ENCODE assay signal across 28 mouse cellular contexts in the genomic region with DNA sequence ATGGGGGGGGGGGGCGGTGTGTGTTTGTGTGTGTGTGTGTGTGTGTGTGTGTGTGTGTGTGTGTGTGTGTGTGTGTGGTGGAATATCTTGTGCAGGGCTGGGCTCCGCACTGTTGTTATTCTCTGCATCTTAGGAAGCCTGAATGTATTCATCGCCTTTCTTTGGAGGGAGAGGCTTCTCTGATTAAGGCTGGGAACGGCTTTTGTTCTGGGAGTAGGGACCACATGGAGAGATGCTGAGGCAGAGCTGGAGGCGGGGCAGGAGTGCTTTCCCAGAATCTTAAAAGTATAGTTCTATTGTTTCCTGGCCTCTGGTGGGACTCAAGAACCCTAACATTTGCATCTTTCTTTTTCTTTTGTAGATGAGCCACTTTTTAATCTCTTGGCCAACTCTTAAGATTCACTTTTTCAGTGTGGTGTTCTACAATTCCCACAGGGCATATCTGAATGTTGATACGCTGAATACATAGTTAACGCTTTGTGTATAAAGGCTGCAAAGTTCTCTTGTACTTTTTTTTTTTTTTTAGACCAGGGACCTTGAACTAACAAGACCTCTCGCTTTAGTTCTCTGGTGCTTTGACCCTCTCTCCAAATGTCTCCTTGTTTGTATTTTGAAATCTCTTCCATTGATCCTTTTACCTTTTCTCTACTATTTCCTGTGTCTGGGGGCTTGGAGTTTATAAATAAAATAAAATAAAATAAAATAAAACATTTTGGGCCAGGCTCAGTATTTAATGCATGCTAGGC. TPM values are rescaled to one million over a fixed set of nuclear protein-coding genes. Genes with fewer than 3 reads are reported as not detected.
DNase-seq lines count a peak whose midpoint lies in the region; ATAC-seq and TF ChIP-seq lines count a peak whose summit lies in the region.
"Had no signal": no experiment of that assay in that cellular context is flagged by ENCODE, and none has a peak within 500 bp of the region (broad histone marks: within the 10 kb centered on the region; RNA-seq: fewer than 3 reads in every experiment).

No protein-coding gene starts in this region.

- H3K4me2 ChIP-seq in hindbrain, embryonic 12.5 days (replicated peaks) = no peak overlapping the region
- no peak overlapping the region for H3K4me2 ChIP-seq in hindbrain, embryonic 16.5 days (ENCODE audit: low read length)
- no peak overlapping the region for H3K4me2 ChIP-seq in forebrain, embryonic 13.5 days
- H3K4me2 ChIP-seq: embryonic facial prominence, embryonic 15.5 days; heart, embryonic 15.5 days; hindbrain, embryonic 15.5 days; neural tube, embryonic 12.5 days had no signal

- no peak overlapping the region for H3K9ac ChIP-seq in hindbrain, embryonic 12.5 days
- H3K9ac ChIP-seq in hindbrain, embryonic 16.5 days (ENCODE audit: low read depth, low read length) = no peak overlapping the region
- H3K9ac ChIP-seq in ES-E14 (ENCODE audit: insufficient read depth, low read depth, low read length, poor library complexity, severe bottlenecking) = no peak overlapping the region
- no peak overlapping the region for H3K9ac ChIP-seq in forebrain, embryonic 13.5 days
- H3K9ac ChIP-seq: embryonic facial prominence, embryonic 15.5 days; heart, embryonic 15.5 days; hindbrain, embryonic 15.5 days; neural tube, embryonic 12.5 days had no signal

- no peak overlapping the region for H3K27ac ChIP-seq in hindbrain, embryonic 12.5 days
- H3K27ac ChIP-seq in hindbrain, embryonic 16.5 days (ENCODE audit: low read depth, low read length) = no peak overlapping the region
- H3K27ac ChIP-seq in ES-E14 (ENCODE audit: insufficient read depth, low read depth, low read length, poor library complexity, severe bottlenecking) = peak overlapping the region; percentile 98
- 0 out of 2 replicates have a peak overlapping the region, but pooled peaks have one; percentile 31 for H3K27ac ChIP-seq in forebrain, embryonic 13.5 days
- H3K27ac ChIP-seq: embryonic facial prominence, embryonic 15.5 days; heart, adult 2 months; heart, embryonic 15.5 days; hindbrain, embryonic 15.5 days; neural tube, embryonic 12.5 days had no signal

- no peak for DNase-seq in ES-E14 (ENCODE audit: low read depth, low spot score)
- no peak for DNase-seq in c-Kit-positive CD71-positive TER-119-positive erythroid progenitor cells, embryonic 14.5 days (ENCODE audit: low spot score)
- no peak for DNase-seq in gastrocnemius, postnatal 25 days
- DNase-seq: adrenal gland, adult 8-10 months; cerebellum, adult 11-12 months; cerebellum, postnatal 36 days; gastrocnemius, postnatal 10 days; heart, adult 2 months; kidney, adult 18-20 months; kidney, postnatal 14 days; liver; lung, adult 2 months; lung, postnatal 36 days; thymus, postnatal 4 days had no signal

- peak; percentile 71 for ATAC-seq in hindbrain, embryonic 12.5 days (ENCODE audit: low FRiP score)
- ATAC-seq in hindbrain, embryonic 16.5 days = no peak
- peak; percentile 85 for ATAC-seq in forebrain, embryonic 13.5 days
- no peak for ATAC-seq in inflammation-experienced regulatory T-cells, adult 6 months

- no peak for TF ChIP-seq CTCF in E14TG2a.4 (conservative IDR thresholded peaks at IDR 0.05; ENCODE audit: low read length)

- 26% methylated on average over 7 of the region's 8 CpGs for WGBS in hindbrain, embryonic 12.5 days
- WGBS in hindbrain, embryonic 16.5 days = 21% methylated on average over 7 of the region's 8 CpGs
- WGBS in forebrain, embryonic 13.5 days = 21% methylated on average over 7 of the region's 8 CpGs

- in situ Hi-C loops in ES-E14 (cut with MboI; ENCODE audit: low sequenced_read_pairs in 2 of 2, unreplicated experiment in 2 of 2) = loop anchor here (5.0 to 10.0 kb wide), 2 partner anchors 89 to 91 kb away; a partner anchor contains a TSS

- H3K9me3 ChIP-seq in hindbrain, embryonic 12.5 days (replicated peaks) = no peaks in the 10 kb centered on the region
- no peaks in the 10 kb centered on the region for H3K9me3 ChIP-seq in hindbrain, embryonic 16.5 days (ENCODE audit: control insufficient read depth, low read length)
- H3K9me3 ChIP-seq in E14TG2a.4 (ENCODE audit: low read length) = no peaks in the 10 kb centered on the region
- no peaks in the 10 kb centered on the region for H3K9me3 ChIP-seq in ES-E14 (ENCODE audit: control insufficient read depth, insufficient read depth, low read depth, low read length)
- no peaks in the 10 kb centered on the region for H3K9me3 ChIP-seq in forebrain, embryonic 13.5 days (replicated peaks)
- H3K9me3 ChIP-seq: embryonic facial prominence, embryonic 15.5 days; heart, embryonic 15.5 days; hindbrain, embryonic 15.5 days; neural tube, embryonic 12.5 days had no signal

- H3K36me3 ChIP-seq in hindbrain, embryonic 12.5 days = no peaks in the 10 kb centered on the region
- no peaks in the 10 kb centered on the region for H3K36me3 ChIP-seq in hindbrain, embryonic 16.5 days (ENCODE audit: control insufficient read depth, insufficient read depth, low read length)
- H3K36me3 ChIP-seq in E14TG2a.4 (ENCODE audit: insufficient read depth, low read length) = no peaks in the 10 kb centered on the region
- no peaks in the 10 kb centered on the region for H3K36me3 ChIP-seq in ES-E14 (ENCODE audit: control insufficient read depth, insufficient read depth, low read length, poor library complexity, severe bottlenecking)
- H3K36me3 ChIP-seq in forebrain, embryonic 13.5 days (ENCODE audit: poor library complexity, severe bottlenecking) = no peaks in the 10 kb centered on the region
- H3K36me3 ChIP-seq: embryonic facial prominence, embryonic 15.5 days; heart, embryonic 15.5 days; hindbrain, embryonic 15.5 days; neural tube, embryonic 12.5 days had no signal

- no peaks in the 10 kb centered on the region for H3K27me3 ChIP-seq in hindbrain, embryonic 12.5 days
- no peaks in the 10 kb centered on the region for H3K27me3 ChIP-seq in hindbrain, embryonic 16.5 days (replicated peaks; ENCODE audit: control insufficient read depth, insufficient read depth, low read length)
- H3K27me3 ChIP-seq in E14TG2a.4 (ENCODE audit: insufficient read depth, low read length) = no peaks in the 10 kb centered on the region
- no peaks in the 10 kb centered on the region for H3K27me3 ChIP-seq in forebrain, embryonic 13.5 days
- H3K27me3 ChIP-seq: embryonic facial prominence, embryonic 15.5 days; heart, embryonic 15.5 days; hindbrain, embryonic 15.5 days; neural tube, embryonic 12.5 days had no signal

- no peak overlapping the region for H3K4me3 ChIP-seq in hindbrain, embryonic 12.5 days
- H3K4me3 ChIP-seq in hindbrain, embryonic 16.5 days (ENCODE audit: low read length) = no peak overlapping the region
- H3K4me3 ChIP-seq in E14TG2a.4 (replicated peaks; ENCODE audit: low read length) (0 out of 2 replicates have a peak overlapping the region, but pooled peaks have one; percentile 50), ES-E14 (ENCODE audit: insufficient read depth in 1 of 2, low read depth in 1 of 2, low read length in 2 of 2, poor library complexity in 1 of 2, severe bottlenecking in 1 of 2) (peak overlapping the region in 1 of 2 experiments; percentile 30; a peak in 2 of 4 replicates)
- no peak overlapping the region for H3K4me3 ChIP-seq in forebrain, embryonic 13.5 days
- H3K4me3 ChIP-seq: embryonic facial prominence, embryonic 15.5 days; heart, adult 2 months; heart, embryonic 15.5 days; hindbrain, embryonic 15.5 days; neural tube, embryonic 12.5 days had no signal

- no peaks in the 10 kb centered on the region for H3K4me1 ChIP-seq in hindbrain, embryonic 12.5 days
- H3K4me1 ChIP-seq in hindbrain, embryonic 16.5 days (ENCODE audit: control insufficient read depth, insufficient read depth, low read depth, low read length) = no peaks in the 10 kb centered on the region
- H3K4me1 ChIP-seq in E14TG2a.4 (replicated peaks; ENCODE audit: low read depth, low read length) (peaks cover 66% of the 10 kb centered on the region), ES-E14 (ENCODE audit: control insufficient read depth in 2 of 2, insufficient read depth in 2 of 2, low read length in 2 of 2, poor library complexity in 1 of 2) (peaks cover 5% of the 10 kb centered on the region in 2 experiments; a peak in 2 of 4 replicates)
- 0 out of 2 replicates have a peak, but pooled peaks cover 3% of the 10 kb centered on the region for H3K4me1 ChIP-seq in forebrain, embryonic 13.5 days
- H3K4me1 ChIP-seq: embryonic facial prominence, embryonic 15.5 days; heart, embryonic 15.5 days; hindbrain, embryonic 15.5 days; neural tube, embryonic 12.5 days had no signal

TF ChIP-seq in ES-E14, 5 proteins besides CTCF, POLR2A, EP300 and RAD21:
- 0 out of 2 replicates have a peak, but pooled peaks have one; percentile 66 for TF ChIP-seq ZNF384 (IDR thresholded peaks at IDR 0.05; ENCODE audit: low read depth, low read length)
- TF ChIP-seq HCFC1 (IDR thresholded peaks at IDR 0.05; ENCODE audit: borderline replicate concordance, insufficient read depth, low read length) = no peak
- peak; percentile 26; the same call in 1 of the 2 replicates for TF ChIP-seq CHD2 (IDR thresholded peaks at IDR 0.05; ENCODE audit: low read depth, low read length)

RNA-seq across cellular contexts. Expression of a gene that starts 4.5 kb away (rescaled TPM):
- not detected in 2 replicates for polyA plus RNA-seq in hindbrain, embryonic 12.5 days (2016; fragmentation: Nextera tagmentation; extraction: Ambion mirVana)
- 0.25 and 0.49 TPM in 2 replicates for polyA plus RNA-seq in hindbrain, embryonic 16.5 days (2015; fragmentation: Nextera tagmentation; extraction: Ambion mirVana)
- 4.6 and 6.2 TPM in 2 replicates for total RNA-seq in ES-E14 (2012; rRNA removed)
- not detected in 2 replicates for polyA plus RNA-seq in forebrain, embryonic 13.5 days (2015; fragmentation: Nextera tagmentation; extraction: Ambion mirVana)
- not detected for polyA plus RNA-seq in inflammation-experienced regulatory T-cells, adult 6 months (2017; shearing (Covaris generic))
- total RNA-seq in gastrocnemius, postnatal 25 days (2021) = not detected
- total RNA-seq: adrenal gland, adult 8-10 months; gastrocnemius, postnatal 10 days; heart, adult 2 months; MEL had no signal
- polyA plus RNA-seq: C2C12; embryonic facial prominence, embryonic 15.5 days; heart, adult 2 months; lung, adult 2 months; neural tube, embryonic 12.5 days; testis, adult 2 months had no signal

RNA-seq across cellular contexts. Expression of a gene that starts 35.9 kb away (rescaled TPM):
- polyA plus RNA-seq in hindbrain, embryonic 12.5 days (2016; fragmentation: Nextera tagmentation; extraction: Ambion mirVana) = 0.98 and 1.5 TPM in 2 replicates
- 0.08 and 0.26 TPM in 2 replicates for polyA plus RNA-seq in hindbrain, embryonic 16.5 days (2015; fragmentation: Nextera tagmentation; extraction: Ambion mirVana)
- total RNA-seq in ES-E14 (2012; rRNA removed) = 1.1 and 1.3 TPM in 2 replicates
- 0.26 and 0.39 TPM in 2 replicates for polyA plus RNA-seq in forebrain, embryonic 13.5 days (2015; fragmentation: Nextera tagmentation; extraction: Ambion mirVana)
- polyA plus RNA-seq in inflammation-experienced regulatory T-cells, adult 6 months (2017; shearing (Covaris generic)) = 10 to 100 TPM in 2 of 3 experiments, not detected in 1; 25.6 to 27.7 TPM
- not detected for total RNA-seq in gastrocnemius, postnatal 25 days (2021)
- total RNA-seq: layer of hippocampus, postnatal 10 days; left cerebral cortex, postnatal 14 days had no signal

Comparison
In these comparisons a context has a peak if more than half of its experiments do, and no peak if none do; other contexts are left out.
1. ATAC-seq: peak in hindbrain, embryonic 12.5 days (single experiment) and forebrain, embryonic 13.5 days (single experiment); none in hindbrain, embryonic 16.5 days (single experiment) and inflammation-experienced regulatory T-cells, adult 6 months (single experiment).
2. H3K27ac ChIP-seq: peak in ES-E14 (single experiment) and forebrain, embryonic 13.5 days (single experiment); none in hindbrain, embryonic 12.5 days (single experiment) and hindbrain, embryonic 16.5 days (single experiment).